Mouse (Mus musculus): Measurements from ENCODE around the gene Ctbp2. TPM values are rescaled to one million over a fixed set of nuclear protein-coding genes. Genes with fewer than 3 reads are reported as not detected.

Ctbp2 gene
- polyA plus RNA-seq, 1 experiment from 2014 or later = 46.8 TPM

- Histone ChIP-seq H3K9ac (no peak overlapping the region), H3K27me3 (replicated peaks) (no peaks in the 10 kb centered on the region), H3K9me3 (no peaks in the 10 kb centered on the region), H3K4me3 (no peak overlapping the region), H3K4me2 (no peak overlapping the region), H3K36me3 (peaks cover 25% of the 10 kb centered on the region), H3K4me1 (peaks cover 58% of the 10 kb centered on the region), H3K27ac (replicated peaks) (no peak overlapping the region)
- 74% methylated on average over 13 of the region's 13 CpGs for WGBS
- no peak for ATAC-seq (ENCODE audit: extremely low read depth, insufficient number of reproducible peaks, low FRiP score, low TSS enrichment)
These were observed 40.1 kb downstream of the Ctbp2 start for GRCm38 (mm10) chr7:133083936-133084614.

DNA sequence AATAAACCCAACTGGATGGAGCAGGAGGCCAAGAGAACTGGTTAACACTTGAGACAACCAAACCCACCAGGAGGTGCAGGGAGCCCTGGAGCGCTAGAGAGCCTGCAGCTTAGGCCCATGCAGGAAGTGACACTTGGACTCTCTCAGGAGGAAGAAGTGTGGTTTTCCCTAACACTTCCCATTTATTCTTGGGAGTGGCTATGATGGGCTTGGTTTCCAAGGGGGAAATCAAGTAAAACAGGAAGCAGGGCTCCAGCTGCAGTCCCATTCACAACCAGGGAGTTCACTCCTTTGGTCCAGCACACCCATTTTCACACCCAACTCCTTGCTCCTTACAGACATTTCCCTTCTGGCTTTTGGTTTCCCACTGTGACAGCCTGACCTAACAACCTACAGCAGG is 45.2 kb downstream of the Ctbp2 start:
- ATAC-seq (ENCODE audit: extremely low read depth, insufficient number of reproducible peaks, low FRiP score, low TSS enrichment) = no peak
- no peak overlapping the region for H3K27ac ChIP-seq (replicated peaks)
- H3K9ac ChIP-seq = no peak overlapping the region
- no peak overlapping the region for H3K4me3 ChIP-seq
- 72% methylated on average over 1 of the region's 1 CpGs for WGBS
- H3K9me3 ChIP-seq = no peaks in the 10 kb centered on the region
- peaks cover 33% of the 10 kb centered on the region for H3K4me1 ChIP-seq
- no peaks in the 10 kb centered on the region for H3K27me3 ChIP-seq (replicated peaks)
- no peak overlapping the region for H3K4me2 ChIP-seq
- peaks cover 70% of the 10 kb centered on the region for H3K36me3 ChIP-seq

- ATAC-seq (ENCODE audit: extremely low read depth, insufficient number of reproducible peaks, low FRiP score, low TSS enrichment) = no peak
- no peak overlapping the region for H3K9ac ChIP-seq
- WGBS = 67% methylated on average over 10 of the region's 10 CpGs
- no peak overlapping the region for H3K4me2 ChIP-seq
- H3K27ac ChIP-seq (replicated peaks) = 0 out of 2 replicates have a peak overlapping the region, but pooled peaks have one; percentile 28
- H3K36me3 ChIP-seq = peaks cover 62% of the 10 kb centered on the region
- no peak overlapping the region for H3K4me3 ChIP-seq
- H3K27me3 ChIP-seq (replicated peaks) = no peaks in the 10 kb centered on the region
- H3K9me3 ChIP-seq = no peaks in the 10 kb centered on the region
- H3K4me1 ChIP-seq = peaks cover 49% of the 10 kb centered on the region
These were observed 49.6 kb downstream of the Ctbp2 start for GRCm38 (mm10) chr7:133074462-133075133.

DNA sequence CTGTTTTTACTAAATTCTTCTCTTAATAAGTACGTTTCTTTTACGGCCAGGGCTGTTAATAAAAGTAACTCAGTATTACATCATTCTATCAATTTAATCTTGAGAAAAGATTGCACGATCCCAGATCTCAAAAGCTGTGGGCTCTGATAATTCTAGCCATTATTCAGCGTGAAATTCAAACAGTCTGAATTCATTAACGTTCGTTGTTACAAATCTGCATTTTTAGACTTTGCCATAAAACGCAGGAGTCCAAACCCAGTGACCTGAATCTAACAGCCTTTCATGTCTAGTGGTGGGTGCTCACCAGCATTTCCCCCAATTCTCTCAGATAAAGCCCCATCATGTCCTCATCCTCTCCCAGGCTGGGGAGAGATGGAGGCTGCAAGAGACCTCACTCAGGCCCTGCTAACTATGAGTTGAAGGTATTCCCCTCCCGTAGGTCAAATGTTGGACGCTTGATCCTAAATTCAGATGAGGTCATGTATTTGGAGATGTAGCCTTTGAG is 51.0 kb downstream of the Ctbp2 start:
- ATAC-seq (ENCODE audit: extremely low read depth, insufficient number of reproducible peaks, low FRiP score, low TSS enrichment) = no peak
- H3K4me3 ChIP-seq = no peak overlapping the region
- H3K27me3 ChIP-seq (replicated peaks) = no peaks in the 10 kb centered on the region
- H3K4me1 ChIP-seq = peaks cover 47% of the 10 kb centered on the region
- peaks cover 54% of the 10 kb centered on the region for H3K36me3 ChIP-seq
- no peak overlapping the region for H3K27ac ChIP-seq (replicated peaks)
- WGBS = 88% methylated on average over 9 of the region's 9 CpGs
- no peak overlapping the region for H3K9ac ChIP-seq
- no peak overlapping the region for H3K4me2 ChIP-seq
- no peaks in the 10 kb centered on the region for H3K9me3 ChIP-seq

DNA sequence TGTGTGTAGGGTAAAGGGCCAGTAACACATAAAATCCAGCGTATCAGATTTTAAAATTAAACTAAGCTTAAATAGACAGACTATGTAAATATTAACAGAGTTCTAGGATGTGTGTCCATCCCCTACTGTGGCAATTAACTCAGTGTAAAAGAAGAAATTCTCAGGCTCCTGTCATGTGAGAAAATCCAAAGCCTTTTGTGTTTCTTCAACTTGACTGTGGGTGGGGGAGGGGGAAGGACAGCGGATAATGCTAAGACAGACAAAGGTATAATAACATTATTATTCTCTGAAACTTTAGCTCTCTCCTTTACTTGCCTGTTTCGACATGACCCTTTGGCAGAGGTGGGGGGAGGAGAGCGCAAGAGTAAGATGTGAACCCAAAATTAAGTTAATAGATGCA is 51.6 kb downstream of the Ctbp2 start:
- peaks cover 54% of the 10 kb centered on the region for H3K4me1 ChIP-seq
- H3K9me3 ChIP-seq = no peaks in the 10 kb centered on the region
- 89% methylated on average over 4 of the region's 4 CpGs for WGBS
- no peak for ATAC-seq (ENCODE audit: extremely low read depth, insufficient number of reproducible peaks, low FRiP score, low TSS enrichment)
- peaks cover 47% of the 10 kb centered on the region for H3K36me3 ChIP-seq
- no peak overlapping the region for H3K4me3 ChIP-seq
- no peak overlapping the region for H3K9ac ChIP-seq
- H3K27me3 ChIP-seq (replicated peaks) = no peaks in the 10 kb centered on the region
- no peak overlapping the region for H3K4me2 ChIP-seq
- no peak overlapping the region for H3K27ac ChIP-seq (replicated peaks)

GRCm38 (mm10) chr7:133067321-133067841 is 56.8 kb downstream of the Ctbp2 start:
- Histone ChIP-seq H3K9ac (peak overlapping the region; percentile 50), H3K4me3 (no peak overlapping the region), H3K4me1 (peaks cover 81% of the 10 kb centered on the region), H3K27ac (replicated peaks) (peak overlapping the region; percentile 84), H3K9me3 (no peaks in the 10 kb centered on the region), H3K36me3 (peaks cover 38% of the 10 kb centered on the region), H3K4me2 (peak overlapping the region; percentile 2; the same call in 1 of the 2 replicates), H3K27me3 (replicated peaks) (no peaks in the 10 kb centered on the region)
- ATAC-seq (ENCODE audit: extremely low read depth, insufficient number of reproducible peaks, low FRiP score, low TSS enrichment) = no peak
- WGBS = 34% methylated on average over 7 of the region's 7 CpGs

DNA sequence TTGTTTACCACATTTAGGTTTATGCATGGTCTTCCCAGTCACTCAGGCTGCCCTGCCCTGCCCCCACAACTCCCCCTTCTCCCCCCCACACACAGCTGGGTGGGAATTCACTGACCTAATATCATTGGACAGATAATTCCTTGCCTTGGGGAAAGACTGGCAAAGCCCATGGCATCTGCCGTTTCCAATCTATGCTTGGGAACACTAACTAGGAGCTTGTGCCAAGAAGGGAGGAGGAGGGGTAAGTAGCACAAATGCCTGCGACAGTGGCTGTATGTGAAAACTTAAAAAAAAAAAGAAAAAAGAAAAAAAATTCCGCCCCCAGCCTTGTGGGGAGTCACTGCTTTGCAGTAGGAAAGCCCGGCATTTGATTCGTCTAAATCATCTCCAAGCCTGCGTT is 57.4 kb downstream of the Ctbp2 start:
- peak overlapping the region; percentile 84 for H3K27ac ChIP-seq (replicated peaks)
- peaks cover 38% of the 10 kb centered on the region for H3K36me3 ChIP-seq
- H3K27me3 ChIP-seq (replicated peaks) = no peaks in the 10 kb centered on the region
- H3K4me1 ChIP-seq = peaks cover 77% of the 10 kb centered on the region
- H3K4me2 ChIP-seq = no peak overlapping the region; the same call in 1 of the 2 replicates
- H3K4me3 ChIP-seq = no peak overlapping the region
- no peak for ATAC-seq (ENCODE audit: extremely low read depth, insufficient number of reproducible peaks, low FRiP score, low TSS enrichment)
- peak overlapping the region; percentile 34; the same call in 1 of the 2 replicates for H3K9ac ChIP-seq
- 44% methylated on average over 6 of the region's 6 CpGs for WGBS
- H3K9me3 ChIP-seq = no peaks in the 10 kb centered on the region

GRCm38 (mm10) chr7:133062055-133062454 is 62.1 kb downstream of the Ctbp2 start:
- H3K4me2 ChIP-seq = no peak overlapping the region
- H3K4me1 ChIP-seq = peaks cover 83% of the 10 kb centered on the region
- H3K9me3 ChIP-seq = no peaks in the 10 kb centered on the region
- peaks cover 31% of the 10 kb centered on the region for H3K36me3 ChIP-seq
- WGBS = 78% methylated on average over 3 of the region's 3 CpGs
- no peak overlapping the region for H3K4me3 ChIP-seq
- H3K27ac ChIP-seq (replicated peaks) = no peak overlapping the region
- no peak for ATAC-seq (ENCODE audit: extremely low read depth, insufficient number of reproducible peaks, low FRiP score, low TSS enrichment)
- no peaks in the 10 kb centered on the region for H3K27me3 ChIP-seq (replicated peaks)
- H3K9ac ChIP-seq = no peak overlapping the region

GRCm38 (mm10) chr7:133060170-133060569 is 64.0 kb downstream of the Ctbp2 start:
- no peaks in the 10 kb centered on the region for H3K9me3 ChIP-seq
- ATAC-seq (ENCODE audit: extremely low read depth, insufficient number of reproducible peaks, low FRiP score, low TSS enrichment) = no peak
- no peak overlapping the region for H3K9ac ChIP-seq
- H3K4me3 ChIP-seq = no peak overlapping the region
- peaks cover 33% of the 10 kb centered on the region for H3K36me3 ChIP-seq
- peak overlapping the region; percentile 94 for H3K27ac ChIP-seq (replicated peaks)
- peaks cover 79% of the 10 kb centered on the region for H3K4me1 ChIP-seq
- no peak overlapping the region for H3K4me2 ChIP-seq
- 87% methylated on average over 6 of the region's 6 CpGs for WGBS
- H3K27me3 ChIP-seq (replicated peaks) = no peaks in the 10 kb centered on the region

GRCm38 (mm10) chr7:133059517-133060104 is 64.5 kb downstream of the Ctbp2 start:
- no peaks in the 10 kb centered on the region for H3K9me3 ChIP-seq
- H3K4me2 ChIP-seq = peak overlapping the region; percentile 36; the same call in 1 of the 2 replicates
- peak overlapping the region; percentile 52 for H3K9ac ChIP-seq
- H3K27me3 ChIP-seq (replicated peaks) = no peaks in the 10 kb centered on the region
- peaks cover 33% of the 10 kb centered on the region for H3K36me3 ChIP-seq
- H3K4me1 ChIP-seq = peaks cover 78% of the 10 kb centered on the region
- 52% methylated on average over 9 of the region's 9 CpGs for WGBS
- peak overlapping the region; percentile 94 for H3K27ac ChIP-seq (replicated peaks)
- ATAC-seq (ENCODE audit: extremely low read depth, insufficient number of reproducible peaks, low FRiP score, low TSS enrichment) = no peak
- no peak overlapping the region for H3K4me3 ChIP-seq

DNA sequence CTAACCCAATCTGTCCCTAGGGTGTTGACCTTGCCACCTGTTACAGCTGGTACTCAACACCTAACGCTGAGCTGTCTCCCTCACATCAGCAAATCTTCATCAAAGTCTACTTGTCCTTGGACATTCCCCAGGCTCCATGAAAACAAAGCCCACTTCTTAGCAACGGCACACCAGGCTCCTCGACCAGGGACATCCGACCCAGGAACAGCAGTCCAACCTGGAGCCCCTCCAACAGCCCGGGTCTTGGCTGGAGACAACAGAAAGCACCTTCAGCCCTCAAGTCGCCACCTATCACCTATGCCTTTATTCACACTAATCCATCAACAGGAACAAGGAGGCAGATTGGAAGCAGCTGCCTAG is 65.0 kb downstream of the Ctbp2 start:
- WGBS = 29% methylated on average over 6 of the region's 6 CpGs
- Histone ChIP-seq H3K27ac (replicated peaks) (peak overlapping the region; percentile 94), H3K9me3 (no peaks in the 10 kb centered on the region), H3K27me3 (replicated peaks) (no peaks in the 10 kb centered on the region), H3K4me1 (peaks cover 78% of the 10 kb centered on the region), H3K4me2 (peak overlapping the region; percentile 36), H3K4me3 (no peak overlapping the region), H3K36me3 (peaks cover 31% of the 10 kb centered on the region), H3K9ac (peak overlapping the region; percentile 52; the same call in 1 of the 2 replicates)
- no peak for ATAC-seq (ENCODE audit: extremely low read depth, insufficient number of reproducible peaks, low FRiP score, low TSS enrichment)
